In the genomic region with DNA sequence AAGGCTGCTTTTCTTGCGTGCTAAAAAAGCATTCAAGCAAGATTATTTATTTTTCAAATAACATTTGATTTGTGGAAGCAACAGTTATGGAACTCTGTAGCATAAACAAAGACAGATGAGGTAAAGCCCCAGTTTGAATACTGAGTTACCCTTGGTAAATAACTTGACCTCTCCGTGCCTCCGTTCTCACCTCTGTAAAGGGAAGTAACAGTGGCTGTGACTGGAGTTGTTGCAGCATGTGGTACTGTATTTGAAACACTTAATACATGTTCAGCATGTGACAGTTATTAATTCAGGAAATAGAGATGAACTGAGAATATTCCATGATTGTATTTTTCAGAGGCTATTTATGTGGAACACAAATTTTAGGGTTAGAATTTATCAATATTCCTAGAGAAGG, we compare ENCODE assay signal across 24 mouse cellular contexts.
A peak's percentile ranks its signal among the peaks of the same experiment; 100 is the strongest.
DNase-seq lines count a peak whose midpoint lies in the region; ATAC-seq and TF ChIP-seq lines count a peak whose summit lies in the region.
"Had no signal": no experiment of that assay in that cellular context is flagged by ENCODE, and none has a peak within 500 bp of the region (broad histone marks: within the 10 kb centered on the region; RNA-seq: fewer than 3 reads in every experiment).

No protein-coding gene starts in this region.

- H3K27ac ChIP-seq in CH12.LX (ENCODE audit: insufficient read depth, low read depth), result 0 out of 2 replicates have a peak overlapping the region, but pooled peaks have one; percentile 7
- peak overlapping the region; percentile 41; the same call in 1 of the 2 replicates for H3K27ac ChIP-seq in brown adipose tissue, adult 24 weeks (replicated peaks; ENCODE audit: low read depth, low read length)
- H3K27ac ChIP-seq in midbrain, embryonic 14.5 days (replicated peaks; ENCODE audit: low read depth, low read length), result no peak overlapping the region

- H3K9me3 ChIP-seq in CH12.LX (replicated peaks; ENCODE audit: low read length), result no peaks in the 10 kb centered on the region
- no peaks in the 10 kb centered on the region for H3K9me3 ChIP-seq in midbrain, embryonic 14.5 days (ENCODE audit: control insufficient read depth, low read length)
- H3K9me3 ChIP-seq: G1E had no signal

- ATAC-seq in midbrain, embryonic 14.5 days (ENCODE audit: low FRiP score, low TSS enrichment), result no peak
- no peak for ATAC-seq in CD4-positive, CD25-positive, alpha-beta regulatory T cell, adult 4 months
- ATAC-seq: activated CD4-positive, CD25-positive, alpha-beta regulatory T cell, adult 4 months; Patski had no signal

- H3K4me2 ChIP-seq in CH12.LX (ENCODE audit: insufficient read depth, low read depth, poor library complexity, severe bottlenecking), result peak overlapping the region; percentile 34; the same call in 1 of the 2 replicates
- no peak overlapping the region for H3K4me2 ChIP-seq in midbrain, embryonic 14.5 days (ENCODE audit: low read length)

- in situ Hi-C loops in CH12.LX (cut with MboI; ENCODE audit: low pct_ligation_motif_present, low pct_unique_long_range_greater_than_20kb, low sequenced_read_pairs), result no loop called here

- H3K79me2 ChIP-seq in CH12.LX (replicated peaks; ENCODE audit: control insufficient read depth, extremely low read depth, insufficient read depth, poor library complexity, severe bottlenecking), result peaks cover 11% of the 10 kb centered on the region; the same call in 1 of the 2 replicates

- no peak overlapping the region for H3K4me3 ChIP-seq in CH12.LX (replicated peaks in 1 of 3; ENCODE audit: low read depth in 2 of 3, low read length in 2 of 3, poor library complexity in 1 of 3)
- no peak overlapping the region for H3K4me3 ChIP-seq in brown adipose tissue, adult 24 weeks (ENCODE audit: insufficient read depth, low read depth, low read length)
- H3K4me3 ChIP-seq in midbrain, embryonic 14.5 days (replicated peaks; ENCODE audit: low read depth, low read length), result no peak overlapping the region

- dilution Hi-C loops in CH12.LX (cut with MboI; ENCODE audit: extremely low pct_ligation_motif_present, extremely low pct_unique_long_range_greater_than_20kb, low sequenced_read_pairs), result no loop called here

- WGBS in midbrain, embryonic 14.5 days, result 91% methylated on average over 3 of the region's 3 CpGs

- no peak for TF ChIP-seq POLR2A in CH12.LX (IDR thresholded peaks at IDR 0.05; ENCODE audit: low read depth, low read length)

- H3K9ac ChIP-seq in CH12.LX (ENCODE audit: insufficient read depth, low read depth), result peak overlapping the region; percentile 44; the same call in 1 of the 2 replicates
- H3K9ac ChIP-seq in midbrain, embryonic 14.5 days (replicated peaks; ENCODE audit: low read length), result no peak overlapping the region

- intact Hi-C loops in heart, postnatal 36 days (cut with DNase I), result no loop called here

- peaks cover 23 to 62% of the 10 kb centered on the region in 2 experiments for H3K4me1 ChIP-seq in CH12.LX (ENCODE audit: control insufficient read depth in 1 of 2, insufficient read depth in 2 of 2)
- H3K4me1 ChIP-seq in brown adipose tissue, adult 24 weeks (ENCODE audit: control insufficient read depth, insufficient read depth, insufficient read length, low read length), result peaks cover 35% of the 10 kb centered on the region
- peaks cover 7% of the 10 kb centered on the region; the same call in 1 of the 2 replicates for H3K4me1 ChIP-seq in midbrain, embryonic 14.5 days (ENCODE audit: control insufficient read depth, insufficient read depth, low read length)

- no peak; the same call in 1 of the 2 replicates for TF ChIP-seq EP300 in CH12.LX (IDR thresholded peaks at IDR 0.05; ENCODE audit: low read length)

- TF ChIP-seq CTCF in CH12.LX (conservative IDR thresholded peaks at IDR 0.05 in 1 of 2, IDR thresholded peaks at IDR 0.05 in 1 of 2; ENCODE audit: low read depth in 2 of 2, low read length in 2 of 2), result no peak

- H3K36me3 ChIP-seq in CH12.LX (replicated peaks in 1 of 2; ENCODE audit: control insufficient read depth in 1 of 2, insufficient read depth in 1 of 2, low read length in 1 of 2), result peaks cover 0 to 2% of the 10 kb centered on the region in 2 experiments
- H3K36me3 ChIP-seq in midbrain, embryonic 14.5 days (ENCODE audit: control insufficient read depth, insufficient read depth, low read length), result no peaks in the 10 kb centered on the region
- H3K36me3 ChIP-seq: G1E had no signal

- no peak for TF ChIP-seq RAD21 in CH12.LX (IDR thresholded peaks at IDR 0.05; ENCODE audit: low read depth, low read length)

- peak; percentile 75 for DNase-seq in heart, adult 11 months
- no peak for DNase-seq in heart, postnatal 36 days
- peak; percentile 30 for DNase-seq in A20 (ENCODE audit: low read depth, low spot score)
- DNase-seq in CH12.LX (ENCODE audit: extremely low read depth), result no peak
- DNase-seq in midbrain, embryonic 14.5 days, result no peak
- no peak for DNase-seq in frontal cortex, postnatal 14 days (ENCODE audit: low spot score in 2 of 2)
- DNase-seq: adrenal gland, adult 2 months; adrenal gland, adult 8-10 months; adrenal gland, postnatal 10 days; adrenal gland, postnatal 14 days; adrenal gland, postnatal 25 days; adrenal gland, postnatal 36 days; B cell, adult 2 months; cerebellum, adult 11 months; cerebellum, adult 11-12 months; cerebellum, adult 18-20 months; cerebellum, adult 2 months; cerebellum, adult 8-10 months; cerebellum, adult 9-10 months had no signal

- H3K27me3 ChIP-seq in CH12.LX (replicated peaks), result no peaks in the 10 kb centered on the region
- H3K27me3 ChIP-seq in midbrain, embryonic 14.5 days (ENCODE audit: control insufficient read depth, insufficient read depth, low read length), result no peaks in the 10 kb centered on the region
- H3K27me3 ChIP-seq: Patski had no signal

TF ChIP-seq in CH12.LX, 34 proteins besides CTCF, POLR2A, EP300 and RAD21:
- TF ChIP-seq MYC (IDR thresholded peaks at IDR 0.05; ENCODE audit: low read depth, low read length) (peak; percentile 60; the same call in 1 of the 2 replicates), KAT2A (IDR thresholded peaks at IDR 0.05; ENCODE audit: insufficient replicate concordance, low read length) (no peak), CHD1 (IDR thresholded peaks at IDR 0.05; ENCODE audit: low read depth, low read length) (peak; percentile 26; the same call in 1 of the 2 replicates), MXI1 (IDR thresholded peaks at IDR 0.05; ENCODE audit: low read depth, low read length) (peak; percentile 88; the same call in 1 of the 2 replicates), POLR2AphosphoS2 (IDR thresholded peaks at IDR 0.05; ENCODE audit: low read depth, low read length) (no peak), TBP (conservative IDR thresholded peaks at IDR 0.05; ENCODE audit: low read depth, low read length) (0 out of 2 replicates have a peak, but pooled peaks have one; percentile 14), MEF2A (IDR thresholded peaks at IDR 0.05; ENCODE audit: borderline replicate concordance, low read depth, low read length) (no peak)

Comparison
In these comparisons a context has a peak if more than half of its experiments do, and no peak if none do; other contexts are left out.
1. DNase-seq: peak in heart, adult 11 months (single experiment) and A20 (single experiment); none in heart, postnatal 36 days (0 of 2), CH12.LX (single experiment), midbrain, embryonic 14.5 days (single experiment) and frontal cortex, postnatal 14 days (0 of 2).